Mouse (Mus musculus): ENCODE results near the gene Gm45623. TPM values are rescaled to one million over a fixed set of nuclear protein-coding genes. Genes with fewer than 3 reads are reported as not detected.

Gm45623 gene
- polyA plus RNA-seq, 1 experiment, result 0.04 TPM

DNA sequence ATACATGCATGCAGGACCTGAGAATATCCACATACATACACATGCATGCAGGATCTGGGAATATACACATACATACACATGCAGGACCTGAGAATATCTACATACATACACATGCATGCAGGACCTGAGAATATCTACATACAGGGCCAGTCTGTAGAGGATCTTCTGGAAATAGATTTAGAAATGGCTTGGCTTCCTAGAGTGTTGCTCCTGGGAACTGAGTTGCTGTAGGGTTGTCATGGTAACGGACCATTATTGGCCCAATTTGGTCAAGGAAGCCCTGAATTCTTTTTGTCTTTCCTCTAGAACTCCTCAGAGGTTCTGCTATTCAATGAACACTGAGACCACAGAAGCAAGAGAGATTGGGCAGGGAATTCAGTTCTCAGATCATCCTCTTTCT lies 29.0 kb upstream of the Gm45623 start:
- Histone ChIP-seq H3K27me3 (ENCODE audit: control insufficient read depth, insufficient read depth, insufficient read length) (peaks cover 25% of the 10 kb centered on the region), H3ac (ENCODE audit: control insufficient read depth, insufficient read length, low read depth) (no peak overlapping the region), H3K79me2 (ENCODE audit: control insufficient read depth, insufficient read depth) (no peaks in the 10 kb centered on the region), H3K4me3 (ENCODE audit: insufficient read depth, poor library complexity, severe bottlenecking) (no peak overlapping the region), H3K36me3 (ENCODE audit: control insufficient read depth, insufficient read depth) (no peaks in the 10 kb centered on the region), H3K79me3 (ENCODE audit: low read depth) (no peaks in the 10 kb centered on the region)
- no peak for TF ChIP-seq FOSL1 (IDR thresholded peaks at IDR 0.05; ENCODE audit: insufficient read depth, low read length, poor library complexity, severe bottlenecking)

DNA sequence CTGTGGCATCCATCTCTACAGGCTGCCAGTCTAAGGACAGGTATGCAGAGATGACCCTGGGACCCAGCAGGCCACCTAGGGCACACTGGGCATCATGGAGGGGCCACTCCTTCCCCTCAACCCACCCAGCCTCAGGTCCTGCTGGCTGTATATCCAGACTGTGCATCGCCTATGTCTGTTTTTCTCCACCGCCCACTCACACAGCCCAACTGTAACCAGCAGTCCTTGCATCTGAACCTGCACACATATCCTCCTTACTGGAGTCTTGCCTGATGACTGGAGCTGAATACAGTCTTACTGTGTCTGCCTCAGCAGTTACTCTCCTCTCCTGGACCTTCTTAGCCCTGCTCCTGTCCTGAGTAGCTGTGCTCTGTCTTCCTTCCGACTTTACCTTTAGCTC lies 28.1 kb upstream of the Gm45623 start:
- H3ac ChIP-seq (ENCODE audit: control insufficient read depth, insufficient read length, low read depth), result no peak overlapping the region
- H3K79me2 ChIP-seq (ENCODE audit: control insufficient read depth, insufficient read depth), result no peaks in the 10 kb centered on the region
- no peak overlapping the region for H3K4me3 ChIP-seq (ENCODE audit: insufficient read depth, poor library complexity, severe bottlenecking)
- TF ChIP-seq CTCF (IDR thresholded peaks at IDR 0.05; ENCODE audit: control insufficient read depth, insufficient read depth, insufficient read length) (no peak), MYOG (IDR thresholded peaks at IDR 0.05; ENCODE audit: control insufficient read depth, extremely low read depth, insufficient read length) (no peak), MYOD1 (IDR thresholded peaks at IDR 0.05; ENCODE audit: control insufficient read depth, insufficient read length, low read depth) (no peak), FOSL1 (IDR thresholded peaks at IDR 0.05; ENCODE audit: insufficient read depth, low read length, poor library complexity, severe bottlenecking) (no peak), MAX (IDR thresholded peaks at IDR 0.05) (no peak)
- H3K27me3 ChIP-seq (ENCODE audit: control insufficient read depth, insufficient read depth, insufficient read length), result peaks cover 25% of the 10 kb centered on the region
- H3K36me3 ChIP-seq (ENCODE audit: control insufficient read depth, insufficient read depth), result no peaks in the 10 kb centered on the region
- no peaks in the 10 kb centered on the region for H3K79me3 ChIP-seq (ENCODE audit: low read depth)

DNA sequence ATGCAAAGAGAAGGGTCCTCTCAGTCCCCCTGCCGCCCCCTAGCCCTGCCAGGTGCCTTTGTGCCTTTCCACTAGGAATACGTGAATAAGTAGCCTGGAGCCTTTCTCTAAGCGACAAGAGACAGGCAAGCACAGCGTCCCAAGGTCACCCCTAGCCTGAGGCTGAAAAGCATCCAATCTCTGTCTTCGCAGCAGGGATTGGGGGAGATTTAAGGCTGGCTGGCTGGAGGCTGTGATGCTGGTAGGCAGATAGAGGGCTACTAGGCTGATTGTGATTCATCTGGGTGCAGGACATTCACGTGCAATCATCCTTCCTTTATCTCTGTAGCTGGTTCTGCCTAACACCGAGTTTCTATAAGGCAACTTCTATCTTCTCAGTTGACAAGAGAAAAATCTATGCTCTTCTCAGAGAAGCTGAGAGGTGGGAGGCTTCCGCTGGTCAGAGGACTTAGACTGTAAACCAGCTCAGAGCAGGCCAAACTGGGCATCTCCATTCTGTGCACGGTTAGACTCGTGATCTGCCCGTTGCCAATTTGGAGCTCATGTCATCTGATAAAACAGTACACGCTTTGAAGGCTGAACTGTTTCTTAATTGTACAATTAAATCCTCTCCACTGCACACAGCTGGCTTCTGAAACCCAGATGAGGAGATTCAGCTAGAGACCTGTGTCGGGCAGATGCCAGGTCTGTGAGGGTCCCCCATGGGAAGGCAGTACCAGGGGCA lies 27.3 kb upstream of the Gm45623 start:
- Histone ChIP-seq H3K4me3 (ENCODE audit: insufficient read depth, poor library complexity, severe bottlenecking) (no peak overlapping the region), H3K79me3 (ENCODE audit: low read depth) (no peaks in the 10 kb centered on the region), H3K79me2 (ENCODE audit: control insufficient read depth, insufficient read depth) (no peaks in the 10 kb centered on the region), H3K27me3 (ENCODE audit: control insufficient read depth, insufficient read depth, insufficient read length) (peaks cover 25% of the 10 kb centered on the region), H3K36me3 (ENCODE audit: control insufficient read depth, insufficient read depth) (no peaks in the 10 kb centered on the region), H3ac (ENCODE audit: control insufficient read depth, insufficient read length, low read depth) (no peak overlapping the region)
- TF ChIP-seq CTCF (IDR thresholded peaks at IDR 0.05; ENCODE audit: control insufficient read depth, insufficient read depth, insufficient read length) (no peak), FOSL1 (IDR thresholded peaks at IDR 0.05; ENCODE audit: insufficient read depth, low read length, poor library complexity, severe bottlenecking) (no peak), MYOD1 (IDR thresholded peaks at IDR 0.05; ENCODE audit: control insufficient read depth, insufficient read length, low read depth) (no peak), USF1 (IDR thresholded peaks at IDR 0.05; ENCODE audit: low read depth) (no peak), MYOG (IDR thresholded peaks at IDR 0.05; ENCODE audit: control insufficient read depth, extremely low read depth, insufficient read length) (no peak), CEBPB (IDR thresholded peaks at IDR 0.05; ENCODE audit: low read depth) (no peak), MAX (IDR thresholded peaks at IDR 0.05) (no peak)

DNA sequence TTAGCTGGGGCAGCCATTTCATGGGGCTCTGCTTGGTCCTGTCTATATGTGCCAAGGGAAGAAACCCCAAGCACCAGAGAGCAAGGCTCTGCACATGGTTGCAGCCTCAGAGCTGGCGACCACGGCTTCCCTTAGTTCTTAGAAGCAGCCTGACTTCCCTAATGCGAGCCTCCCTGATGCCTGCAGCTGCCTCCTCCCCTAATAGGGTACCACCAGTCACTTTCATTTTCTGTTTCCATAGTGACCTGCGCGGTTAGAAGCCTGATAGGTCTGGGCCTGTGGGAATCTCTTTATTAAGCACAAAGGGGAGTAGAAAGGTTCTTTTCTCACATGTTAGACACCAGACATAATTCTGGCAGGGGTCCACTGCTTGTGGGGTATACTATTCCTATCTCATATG lies 20.7 kb upstream of the Gm45623 start:
- no peaks in the 10 kb centered on the region for H3K79me3 ChIP-seq (ENCODE audit: low read depth)

DNA sequence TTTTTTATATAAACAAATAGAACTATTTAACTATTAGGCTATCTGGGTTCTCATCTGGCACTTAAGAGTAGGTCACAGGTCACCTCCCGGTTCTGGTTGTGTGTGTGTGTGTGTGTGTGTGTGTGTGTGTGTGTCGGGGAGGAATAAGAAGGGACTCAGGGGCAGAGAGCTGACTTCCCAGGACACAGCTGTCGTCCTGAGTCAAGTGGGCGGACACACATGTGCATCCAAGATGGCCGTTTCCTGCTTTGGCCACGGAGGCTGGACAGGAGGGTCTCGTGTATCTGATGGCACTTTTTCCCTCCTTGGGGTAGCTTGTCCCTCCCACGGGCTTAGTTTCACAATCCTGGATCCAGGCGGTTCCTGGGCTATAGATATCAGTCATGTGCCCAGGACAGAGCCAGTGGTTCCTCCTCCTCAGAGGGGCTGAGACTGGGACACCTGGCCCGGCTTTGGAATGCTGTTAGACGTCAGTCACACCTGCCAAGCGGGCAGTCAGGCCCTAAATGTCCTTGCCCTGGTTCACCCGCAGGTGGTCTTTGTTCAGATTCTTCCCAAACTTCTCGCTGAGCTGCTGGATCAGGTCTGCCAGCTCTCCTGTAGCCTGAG lies 19.7 kb upstream of the Gm45623 start:
- no peak for TF ChIP-seq CEBPB (IDR thresholded peaks at IDR 0.05; ENCODE audit: low read depth)
- no peak for TF ChIP-seq FOSL1 (IDR thresholded peaks at IDR 0.05; ENCODE audit: insufficient read depth, low read length, poor library complexity, severe bottlenecking)
- no peak for TF ChIP-seq MYOG (IDR thresholded peaks at IDR 0.05; ENCODE audit: control insufficient read depth, extremely low read depth, insufficient read length)
- no peak for TF ChIP-seq CTCF (IDR thresholded peaks at IDR 0.05; ENCODE audit: control insufficient read depth, insufficient read depth, insufficient read length)
- TF ChIP-seq MAX (IDR thresholded peaks at IDR 0.05), result no peak
- TF ChIP-seq MYOD1 (IDR thresholded peaks at IDR 0.05; ENCODE audit: control insufficient read depth, insufficient read length, low read depth), result no peak
- no peak for TF ChIP-seq USF1 (IDR thresholded peaks at IDR 0.05; ENCODE audit: low read depth)
- H3K27me3 ChIP-seq (ENCODE audit: control insufficient read depth, insufficient read depth, insufficient read length), result no peaks in the 10 kb centered on the region

More for the DNA sequence above, 20.7 kb upstream of the Gm45623 start:
- H3K79me2 ChIP-seq (ENCODE audit: control insufficient read depth, insufficient read depth), result no peaks in the 10 kb centered on the region
- no peak overlapping the region for H3K4me3 ChIP-seq (ENCODE audit: insufficient read depth, poor library complexity, severe bottlenecking)
- H3K36me3 ChIP-seq (ENCODE audit: control insufficient read depth, insufficient read depth), result no peaks in the 10 kb centered on the region
- H3ac ChIP-seq (ENCODE audit: control insufficient read depth, insufficient read length, low read depth), result no peak overlapping the region
- no peak for TF ChIP-seq MYOG (IDR thresholded peaks at IDR 0.05; ENCODE audit: control insufficient read depth, extremely low read depth, insufficient read length)
- TF ChIP-seq MAX (IDR thresholded peaks at IDR 0.05), result no peak
- TF ChIP-seq FOSL1 (IDR thresholded peaks at IDR 0.05; ENCODE audit: insufficient read depth, low read length, poor library complexity, severe bottlenecking), result no peak
- no peak for TF ChIP-seq MYOD1 (IDR thresholded peaks at IDR 0.05; ENCODE audit: control insufficient read depth, insufficient read length, low read depth)
- no peak for TF ChIP-seq CEBPB (IDR thresholded peaks at IDR 0.05; ENCODE audit: low read depth)
- TF ChIP-seq CTCF (IDR thresholded peaks at IDR 0.05; ENCODE audit: control insufficient read depth, insufficient read depth, insufficient read length), result no peak
- TF ChIP-seq USF1 (IDR thresholded peaks at IDR 0.05; ENCODE audit: low read depth), result no peak
- H3K27me3 ChIP-seq (ENCODE audit: control insufficient read depth, insufficient read depth, insufficient read length), result no peaks in the 10 kb centered on the region

DNA sequence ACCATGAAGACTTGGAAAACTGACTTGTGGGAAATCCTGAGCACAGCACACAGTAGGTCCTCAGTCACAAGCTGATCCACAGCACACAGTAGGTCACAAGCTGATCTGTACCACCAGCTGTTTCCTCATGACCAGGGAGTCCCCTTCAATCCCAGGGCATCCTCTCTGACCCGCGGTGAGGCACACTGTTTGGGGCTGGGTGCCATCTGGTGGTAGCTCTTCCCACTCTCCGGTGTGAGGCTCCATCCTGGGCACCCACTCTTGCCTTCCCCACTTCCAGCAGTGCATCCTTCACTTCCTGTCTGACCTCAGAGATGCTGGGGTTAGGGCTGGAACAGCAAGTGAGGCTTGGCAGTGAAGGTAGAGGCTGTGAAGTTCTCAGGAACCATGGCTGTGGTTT lies 19.0 kb upstream of the Gm45623 start:
- H3K79me2 ChIP-seq (ENCODE audit: control insufficient read depth, insufficient read depth), result no peaks in the 10 kb centered on the region
- no peaks in the 10 kb centered on the region for H3K36me3 ChIP-seq (ENCODE audit: control insufficient read depth, insufficient read depth)
- H3K4me3 ChIP-seq (ENCODE audit: insufficient read depth, poor library complexity, severe bottlenecking), result no peak overlapping the region
- no peaks in the 10 kb centered on the region for H3K79me3 ChIP-seq (ENCODE audit: low read depth)
- no peak overlapping the region for H3ac ChIP-seq (ENCODE audit: control insufficient read depth, insufficient read length, low read depth)
- TF ChIP-seq MAX (IDR thresholded peaks at IDR 0.05) (no peak), MYOG (IDR thresholded peaks at IDR 0.05; ENCODE audit: control insufficient read depth, extremely low read depth, insufficient read length) (no peak), USF1 (IDR thresholded peaks at IDR 0.05; ENCODE audit: low read depth) (no peak), CTCF (IDR thresholded peaks at IDR 0.05; ENCODE audit: control insufficient read depth, insufficient read depth, insufficient read length) (peak; percentile 21), MYOD1 (IDR thresholded peaks at IDR 0.05; ENCODE audit: control insufficient read depth, insufficient read length, low read depth) (no peak)
- H3K27me3 ChIP-seq (ENCODE audit: control insufficient read depth, insufficient read depth, insufficient read length), result no peaks in the 10 kb centered on the region

More for the DNA sequence above, 19.7 kb upstream of the Gm45623 start:
- H3K4me3 ChIP-seq (ENCODE audit: insufficient read depth, poor library complexity, severe bottlenecking), result no peak overlapping the region
- no peaks in the 10 kb centered on the region for H3K79me3 ChIP-seq (ENCODE audit: low read depth)
- no peak overlapping the region for H3ac ChIP-seq (ENCODE audit: control insufficient read depth, insufficient read length, low read depth)
- no peaks in the 10 kb centered on the region for H3K79me2 ChIP-seq (ENCODE audit: control insufficient read depth, insufficient read depth)
- H3K36me3 ChIP-seq (ENCODE audit: control insufficient read depth, insufficient read depth), result no peaks in the 10 kb centered on the region
